Mouse (Mus musculus) liver, embryonic 14.5 days (tissue): ENCODE measurements at regions not wholly inside any gene's neighbourhood (a gene's known extent, or its start where the extent isn't known, plus 50 kb on each side); places are given as distances from the start of the nearest gene placed in this dataset.

Experiments
- CTCF ChIP-seq: IDR thresholded peaks from 2 replicates; pipeline ENCODE4 v1.5.1; 2016; ENCODE audit warnings: antibody characterized with exemption, low read depth, control low read depth
- EP300 ChIP-seq: IDR thresholded peaks from 2 replicates; pipeline ENCODE4 v1.6.1; 2016; ENCODE audit warnings: antibody characterized with exemption, low read depth

DNA sequence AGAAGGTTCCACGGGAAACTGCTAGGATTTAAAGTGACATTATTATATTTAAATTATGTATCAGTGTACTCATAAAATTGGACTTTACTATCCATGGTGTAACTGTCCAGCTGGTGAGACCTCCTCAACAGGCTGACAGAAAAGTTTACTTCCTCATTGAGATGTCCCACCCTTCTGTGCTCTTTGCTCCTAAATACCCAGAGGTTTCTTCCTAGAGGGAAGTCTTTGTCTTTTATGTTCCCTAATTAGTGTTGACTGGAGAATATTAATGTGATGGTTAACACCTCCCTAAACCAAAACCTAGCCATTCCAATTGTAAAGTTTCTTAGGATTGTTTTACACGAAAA lies 76.9 kb upstream of the A530016L24Rik start:
- TF ChIP-seq CTCF (no peak), EP300 (no peak)
